Mouse (Mus musculus) midbrain, postnatal 0 days (tissue): Measurements from ENCODE around the gene Olfr267. TPM values are rescaled to one million over a fixed set of nuclear protein-coding genes. Genes with fewer than 3 reads are reported as not detected.

Source experiments
- ATAC-seq: fragments of 200-750 bp; cut with Nextera tagmentation; 2 replicates; pipeline ENCODE4 v1.8.0; 2017; ENCODE audit warnings: moderate number of reproducible peaks, mild to moderate bottlenecking, moderate TSS enrichment, moderate library complexity; ENCODE audit not compliant: low FRiP score
- DNase-seq: peaks from one replicate; pipeline ENCODE4 v3.0.0-alpha.2; 2015; ENCODE audit warnings: low spot score
- H3K27ac ChIP-seq: fragments of 300-500 bp; sonication (generic); 2 replicates; pipeline ENCODE4 v1.5.1; 2014; ENCODE audit warnings: low read depth, mild to moderate bottlenecking, low read length, mixed read lengths
- H3K27me3 ChIP-seq: fragments of 300-500 bp; sonication (generic); 2 replicates; pipeline ENCODE4 v1.6.1; 2014; ENCODE audit warnings: low read length, control low read depth, mixed read lengths; ENCODE audit not compliant: insufficient read depth
- H3K36me3 ChIP-seq: fragments of 300-500 bp; sonication (generic); 2 replicates; pipeline ENCODE4 v1.6.1; 2014; ENCODE audit warnings: low read length, control low read depth, mixed read lengths; ENCODE audit not compliant: insufficient read depth
- H3K4me1 ChIP-seq: fragments of 300-500 bp; sonication (generic); 2 replicates; pipeline ENCODE4 v1.6.1; 2014; ENCODE audit warnings: mild to moderate bottlenecking, control low read depth, antibody characterized with exemption, low read length, mixed read lengths; ENCODE audit not compliant: insufficient read depth
- H3K4me2 ChIP-seq: fragments of 300-500 bp; sonication (generic); 2 replicates; pipeline ENCODE4 v1.6.1; 2014; ENCODE audit warnings: low read depth, mild to moderate bottlenecking, low read length, mixed read lengths; ENCODE audit not compliant: poor library complexity, severe bottlenecking
- H3K4me3 ChIP-seq: fragments of 300-500 bp; sonication (generic); 2 replicates; pipeline ENCODE4 v1.5.1; 2014; ENCODE audit warnings: low read depth, mild to moderate bottlenecking, low read length, moderate library complexity
- H3K9ac ChIP-seq: fragments of 300-500 bp; sonication (generic); replicated peaks from 2 replicates; pipeline ENCODE4 v1.6.1; 2014; ENCODE audit warnings: mild to moderate bottlenecking, low read length, moderate library complexity, mixed read lengths; ENCODE audit not compliant: poor library complexity, severe bottlenecking
- H3K9me3 ChIP-seq: fragments of 300-500 bp; sonication (generic); 2 replicates; pipeline ENCODE4 v1.6.1; 2016; ENCODE audit warnings: low read length, control low read depth
- CTCF ChIP-seq: IDR thresholded peaks from 2 replicates; pipeline ENCODE4 v1.5.1; 2016; ENCODE audit warnings: antibody characterized with exemption, mild to moderate bottlenecking
- WGBS: fragments of 180-500 bp; shearing (Covaris S2); extraction: QIAGEN DNeasy Blood & Tissue Kit; methylation state at CpG from one replicate; pipeline ENCODE4 v1.1.7; 2014; 5-methylcytosine and 5-hydroxymethylcytosine counted together
- polyA plus RNA-seq: library from polyadenylated mRNA; unstranded; fragments of >200 nt; fragmentation: Nextera tagmentation; extraction: Ambion mirVana; gene quantifications from 2 replicates; pipeline ENCODE4 v1.2.1, GENCODE M21; 2015
- total RNA-seq: library from RNA; depleted of rRNA; stranded (reverse); fragments of >200 nt; gene quantifications from 2 replicates; pipeline ENCODE4 v1.2.3, GENCODE M21; 2014; rRNA removed

Olfr267 gene
- total RNA-seq = 0.99 TPM in 1 of 2 replicates, not detected in the other
- not detected in 2 replicates for polyA plus RNA-seq

GRCm38 (mm10) chr4:58787616-58788015 is at the start of gene Olfr267:
TSS of gene Olfr267 (minus strand) at chr4:58787716.
- TF ChIP-seq CTCF = no peak
- no peak within 1 kb of the TSS for H3K4me3 ChIP-seq
- H3K27me3 ChIP-seq = no peaks in the 10 kb centered on the region
- H3K27ac ChIP-seq = no peak within 1 kb of the TSS
- H3K36me3 ChIP-seq = no peaks in the 10 kb centered on the region
- H3K9ac ChIP-seq = no peak within 1 kb of the TSS
- no peak for ATAC-seq
- no peak for DNase-seq
- H3K9me3 ChIP-seq = no peaks in the 10 kb centered on the region
- no peak within 1 kb of the TSS for H3K4me2 ChIP-seq
- H3K4me1 ChIP-seq = no peaks in the 10 kb centered on the region

- 84% methylated on average over 3 of the region's 3 CpGs for WGBS
- no peak for ATAC-seq
- H3K9me3 ChIP-seq = no peaks in the 10 kb centered on the region
- no peak overlapping the region for H3K27ac ChIP-seq
- H3K36me3 ChIP-seq = peaks cover 7% of the 10 kb centered on the region; the same call in 1 of the 2 replicates
- no peaks in the 10 kb centered on the region for H3K4me1 ChIP-seq
- H3K4me2 ChIP-seq = no peak overlapping the region
- no peak overlapping the region for H3K9ac ChIP-seq
- no peak for DNase-seq
- H3K4me3 ChIP-seq = no peak overlapping the region
- no peaks in the 10 kb centered on the region for H3K27me3 ChIP-seq
- TF ChIP-seq CTCF = no peak
Observed at GRCm38 (mm10) chr4:58832908-58833307, 45.4 kb upstream of the Olfr267 start.

- no peak for TF ChIP-seq CTCF
- WGBS = 74% methylated on average over 4 of the region's 4 CpGs
- DNase-seq (no peak), ATAC-seq (no peak)
- Histone ChIP-seq H3K4me3 (no peak overlapping the region), H3K36me3 (peaks cover 22% of the 10 kb centered on the region), H3K27ac (no peak overlapping the region), H3K9ac (no peak overlapping the region), H3K4me2 (no peak overlapping the region), H3K9me3 (no peaks in the 10 kb centered on the region), H3K4me1 (no peaks in the 10 kb centered on the region), H3K27me3 (no peaks in the 10 kb centered on the region)
Observed at GRCm38 (mm10) chr4:58825921-58826320, 38.4 kb upstream of the Olfr267 start.

- DNase-seq (no peak), ATAC-seq (no peak)
- H3K4me2 ChIP-seq = no peak overlapping the region
- H3K9ac ChIP-seq = no peak overlapping the region
- no peak overlapping the region for H3K27ac ChIP-seq
- no peaks in the 10 kb centered on the region for H3K4me1 ChIP-seq
- H3K4me3 ChIP-seq = no peak overlapping the region
- no peak for TF ChIP-seq CTCF
- H3K36me3 ChIP-seq = no peaks in the 10 kb centered on the region
- WGBS = 77% methylated on average over 3 of the region's 3 CpGs
- no peaks in the 10 kb centered on the region for H3K9me3 ChIP-seq
- H3K27me3 ChIP-seq = no peaks in the 10 kb centered on the region
Observed at GRCm38 (mm10) chr4:58786659-58787058, 857 bp downstream of the Olfr267 start.

- Histone ChIP-seq H3K27me3 (no peaks in the 10 kb centered on the region), H3K4me3 (no peak overlapping the region), H3K9me3 (no peaks in the 10 kb centered on the region), H3K36me3 (no peaks in the 10 kb centered on the region), H3K27ac (no peak overlapping the region), H3K9ac (no peak overlapping the region), H3K4me1 (no peaks in the 10 kb centered on the region), H3K4me2 (no peak overlapping the region)
- DNase-seq = no peak
- TF ChIP-seq CTCF = no peak
- ATAC-seq = no peak
- WGBS = 85% methylated on average over 3 of the region's 3 CpGs
Observed at GRCm38 (mm10) chr4:58763417-58763816, 24.1 kb downstream of the Olfr267 start.

- H3K4me2 ChIP-seq = no peak overlapping the region
- WGBS = 48% methylated on average over 2 of the region's 2 CpGs
- no peaks in the 10 kb centered on the region for H3K4me1 ChIP-seq
- H3K4me3 ChIP-seq = no peak overlapping the region
- H3K27me3 ChIP-seq = no peaks in the 10 kb centered on the region
- H3K9ac ChIP-seq = no peak overlapping the region
- H3K9me3 ChIP-seq = no peaks in the 10 kb centered on the region
- no peaks in the 10 kb centered on the region for H3K36me3 ChIP-seq
- TF ChIP-seq CTCF = peak; percentile 79
- ATAC-seq (no peak), DNase-seq (peak; percentile 50)
- no peak overlapping the region for H3K27ac ChIP-seq
Observed at GRCm38 (mm10) chr4:58749510-58749909, 38.0 kb downstream of the Olfr267 start.
